Comparison of ENCODE assay signal across 7 mouse cellular contexts in genomic region chr6:81839474-81840153, GRCm38 (mm10).
A peak's percentile ranks its signal among the peaks of the same experiment; 100 is the strongest.
DNase-seq lines count a peak whose midpoint lies in the region; ATAC-seq and TF ChIP-seq lines count a peak whose summit lies in the region.

No protein-coding gene starts in this region.

- WGBS in limb, embryonic 15.5 days: 62% methylated on average over 11 of the region's 11 CpGs

- peak overlapping the region; percentile 26; the same call in 1 of the 2 replicates for H3K4me2 ChIP-seq in limb, embryonic 15.5 days

- H3K9ac ChIP-seq in limb, embryonic 15.5 days: no peak overlapping the region

- ATAC-seq in limb, embryonic 15.5 days (ENCODE audit: insufficient number of reproducible peaks, low FRiP score, low TSS enrichment, low read depth): no peak

- peak; percentile 81 for TF ChIP-seq CTCF in layer of hippocampus, adult 2 months (conservative IDR thresholded peaks at IDR 0.05)

- no peaks in the 10 kb centered on the region for H3K4me1 ChIP-seq in limb, embryonic 15.5 days

- H3K27ac ChIP-seq in layer of hippocampus, adult 2 months: 0 out of 2 replicates have a peak overlapping the region, but pooled peaks have one; percentile 10
- no peak overlapping the region for H3K27ac ChIP-seq in limb, embryonic 15.5 days

- H3K9me3 ChIP-seq in limb, embryonic 15.5 days: no peaks in the 10 kb centered on the region

- no peaks in the 10 kb centered on the region for H3K36me3 ChIP-seq in limb, embryonic 15.5 days

- no peaks in the 10 kb centered on the region for H3K27me3 ChIP-seq in limb, embryonic 15.5 days

- peak; percentile 40 to 52 for DNase-seq in layer of hippocampus, adult 2 months (ENCODE audit: low spot score in 2 of 2)
- no peak for DNase-seq in layer of hippocampus, adult 8-10 months (ENCODE audit: low spot score in 2 of 2)
- peak; percentile 60 for DNase-seq in NIH3T3 (ENCODE audit: low read depth)
- peak; percentile 19 for DNase-seq in embryo, embryonic 11 days
- no peak for DNase-seq in frontal cortex, postnatal 10 days (ENCODE audit: low spot score in 2 of 2)
- DNase-seq in urinary bladder, adult 18-20 months (ENCODE audit: low spot score in 2 of 2): no peak

- peak overlapping the region; percentile 28 for H3K4me3 ChIP-seq in layer of hippocampus, adult 2 months
- H3K4me3 ChIP-seq in limb, embryonic 15.5 days: no peak overlapping the region

Comparison
In these comparisons a context has a peak if more than half of its experiments do, and no peak if none do; other contexts are left out.
1. DNase-seq: peak in layer of hippocampus, adult 2 months (2 of 2), NIH3T3 (single experiment) and embryo, embryonic 11 days (single experiment); none in layer of hippocampus, adult 8-10 months (0 of 2), frontal cortex, postnatal 10 days (0 of 2) and urinary bladder, adult 18-20 months (0 of 2).